Mouse (Mus musculus) small intestine, adult 2 months (tissue): ENCODE measurements around the gene Ndufaf8.

ENCODE experiments used
- CTCF ChIP-seq: fragments of 200-500 bp; IDR thresholded peaks from 2 replicates; pipeline ENCODE4 v1.5.1; 2012; ENCODE audit warnings: low read depth, mild to moderate bottlenecking, control low read depth, inconsistent platforms, low read length, moderate library complexity, mixed read lengths; ENCODE audit not compliant: insufficient replicate concordance, insufficient read length; ENCODE audit errors: extremely low read depth
- POLR2A ChIP-seq: fragments of 200-500 bp; IDR thresholded peaks from 2 replicates; pipeline ENCODE4 v1.6.1; 2012; ENCODE audit warnings: low read depth, mild to moderate bottlenecking, control low read depth, inconsistent platforms, low read length, moderate library complexity

DNA sequence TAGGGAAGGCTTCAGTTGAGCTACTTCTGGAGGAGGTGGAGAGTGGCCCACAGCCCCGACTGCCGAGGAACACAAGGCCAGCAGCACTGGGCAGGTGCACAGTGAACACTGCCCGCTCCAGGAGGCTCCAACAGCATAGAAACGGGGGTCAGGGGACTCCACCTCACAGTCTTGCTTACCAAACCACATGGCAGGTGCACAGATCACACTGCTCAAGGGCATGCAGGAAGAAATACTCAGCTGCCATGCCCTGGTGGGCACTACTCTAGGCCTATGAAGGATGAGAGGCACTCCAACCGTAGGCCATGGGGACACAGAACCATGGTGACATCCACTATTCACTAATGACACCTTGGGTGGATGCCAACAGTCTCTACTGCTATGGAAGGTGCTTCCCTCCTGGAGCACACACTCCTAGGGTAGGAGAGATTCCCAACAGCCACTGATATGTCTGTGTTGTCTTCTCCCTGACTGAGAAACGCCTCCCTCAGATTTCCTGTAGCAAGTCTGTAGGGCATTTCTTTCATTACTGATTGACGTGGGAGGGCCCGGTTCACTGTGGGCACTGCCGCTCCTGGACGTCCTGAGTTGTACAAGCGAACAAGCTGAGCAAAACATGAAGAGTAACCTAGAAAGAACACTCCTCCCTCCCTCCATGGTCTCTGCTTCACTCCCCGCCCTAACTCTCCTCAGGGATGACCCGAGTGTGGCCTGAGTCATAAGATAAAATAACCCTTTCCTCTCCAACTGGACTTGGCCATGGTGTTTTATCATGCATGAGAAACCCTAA is 45.2 kb downstream of the Ndufaf8 start:
- TF ChIP-seq POLR2A (no peak), CTCF (no peak)
